Mouse (Mus musculus): ENCODE measurements around the gene Supt16. TPM values are rescaled to one million over a fixed set of nuclear protein-coding genes. Genes with fewer than 3 reads are reported as not detected.

The Supt16 gene
- polyA plus RNA-seq, 1 experiment from 2014 or later: 39.8 TPM

GRCm38 (mm10) chr14:52155008-52155407 lies 42.2 kb downstream of the Supt16 start:
- Histone ChIP-seq H3K27me3 (ENCODE audit: control insufficient read depth, insufficient read depth, low read length) (no peaks in the 10 kb centered on the region), H3K4me2 (ENCODE audit: low read depth, low read length) (no peak overlapping the region), H3K4me1 (ENCODE audit: control insufficient read depth, insufficient read depth, low read length) (no peaks in the 10 kb centered on the region), H3K36me3 (ENCODE audit: control insufficient read depth, insufficient read depth, low read length) (peaks cover 3% of the 10 kb centered on the region; the same call in 1 of the 2 replicates), H3K9me3 (replicated peaks; ENCODE audit: control insufficient read depth, low read length) (no peaks in the 10 kb centered on the region), H3K4me3 (replicated peaks; ENCODE audit: low read length) (no peak overlapping the region), H3K9ac (ENCODE audit: low read length) (no peak overlapping the region), H3K27ac (ENCODE audit: low read length) (no peak overlapping the region)
- 78% methylated on average over 2 of the region's 2 CpGs for WGBS
- no peak for ATAC-seq (ENCODE audit: insufficient read depth, low FRiP score)

GRCm38 (mm10) chr14:52152613-52153012 lies 44.6 kb downstream of the Supt16 start:
- no peak overlapping the region for H3K4me2 ChIP-seq (ENCODE audit: low read depth, low read length)
- no peaks in the 10 kb centered on the region for H3K4me1 ChIP-seq (ENCODE audit: control insufficient read depth, insufficient read depth, low read length)
- H3K9me3 ChIP-seq (replicated peaks; ENCODE audit: control insufficient read depth, low read length): no peaks in the 10 kb centered on the region
- H3K36me3 ChIP-seq (ENCODE audit: control insufficient read depth, insufficient read depth, low read length): no peaks in the 10 kb centered on the region
- no peaks in the 10 kb centered on the region for H3K27me3 ChIP-seq (ENCODE audit: control insufficient read depth, insufficient read depth, low read length)
- H3K4me3 ChIP-seq (replicated peaks; ENCODE audit: low read length): no peak overlapping the region
- no peak overlapping the region for H3K27ac ChIP-seq (ENCODE audit: low read length)
- WGBS: 55% methylated on average over 3 of the region's 3 CpGs
- ATAC-seq (ENCODE audit: insufficient read depth, low FRiP score): no peak
- H3K9ac ChIP-seq (ENCODE audit: low read length): no peak overlapping the region

GRCm38 (mm10) chr14:52152179-52152578 lies 45.0 kb downstream of the Supt16 start:
- Histone ChIP-seq H3K4me2 (ENCODE audit: low read depth, low read length) (no peak overlapping the region), H3K9me3 (replicated peaks; ENCODE audit: control insufficient read depth, low read length) (no peaks in the 10 kb centered on the region), H3K36me3 (ENCODE audit: control insufficient read depth, insufficient read depth, low read length) (no peaks in the 10 kb centered on the region), H3K4me3 (replicated peaks; ENCODE audit: low read length) (no peak overlapping the region), H3K27ac (ENCODE audit: low read length) (no peak overlapping the region), H3K27me3 (ENCODE audit: control insufficient read depth, insufficient read depth, low read length) (no peaks in the 10 kb centered on the region), H3K4me1 (ENCODE audit: control insufficient read depth, insufficient read depth, low read length) (no peaks in the 10 kb centered on the region), H3K9ac (ENCODE audit: low read length) (no peak overlapping the region)
- no peak for ATAC-seq (ENCODE audit: insufficient read depth, low FRiP score)
- 39% methylated on average over 7 of the region's 7 CpGs for WGBS

GRCm38 (mm10) chr14:52149888-52150287 lies 47.3 kb downstream of the Supt16 start:
- Histone ChIP-seq H3K4me1 (ENCODE audit: control insufficient read depth, insufficient read depth, low read length) (no peaks in the 10 kb centered on the region), H3K9me3 (replicated peaks; ENCODE audit: control insufficient read depth, low read length) (no peaks in the 10 kb centered on the region), H3K36me3 (ENCODE audit: control insufficient read depth, insufficient read depth, low read length) (no peaks in the 10 kb centered on the region), H3K27ac (ENCODE audit: low read length) (no peak overlapping the region), H3K9ac (ENCODE audit: low read length) (no peak overlapping the region), H3K4me3 (replicated peaks; ENCODE audit: low read length) (no peak overlapping the region), H3K4me2 (ENCODE audit: low read depth, low read length) (no peak overlapping the region), H3K27me3 (ENCODE audit: control insufficient read depth, insufficient read depth, low read length) (no peaks in the 10 kb centered on the region)
- no peak for ATAC-seq (ENCODE audit: insufficient read depth, low FRiP score)
- 67% methylated on average over 4 of the region's 4 CpGs for WGBS

GRCm38 (mm10) chr14:52146540-52146939 lies 50.7 kb downstream of the Supt16 start:
- Histone ChIP-seq H3K27me3 (ENCODE audit: control insufficient read depth, insufficient read depth, low read length) (no peaks in the 10 kb centered on the region), H3K27ac (ENCODE audit: low read length) (no peak overlapping the region), H3K4me1 (ENCODE audit: control insufficient read depth, insufficient read depth, low read length) (no peaks in the 10 kb centered on the region), H3K4me3 (replicated peaks; ENCODE audit: low read length) (no peak overlapping the region), H3K9me3 (replicated peaks; ENCODE audit: control insufficient read depth, low read length) (no peaks in the 10 kb centered on the region), H3K36me3 (ENCODE audit: control insufficient read depth, insufficient read depth, low read length) (no peaks in the 10 kb centered on the region), H3K4me2 (ENCODE audit: low read depth, low read length) (no peak overlapping the region), H3K9ac (ENCODE audit: low read length) (no peak overlapping the region)
- ATAC-seq (ENCODE audit: insufficient read depth, low FRiP score): no peak
- WGBS: 69% methylated on average over 4 of the region's 4 CpGs

GRCm38 (mm10) chr14:52144165-52144564 lies 53.1 kb downstream of the Supt16 start:
- Histone ChIP-seq H3K27ac (ENCODE audit: low read length) (no peak overlapping the region), H3K4me3 (replicated peaks; ENCODE audit: low read length) (no peak overlapping the region), H3K9ac (ENCODE audit: low read length) (no peak overlapping the region), H3K27me3 (ENCODE audit: control insufficient read depth, insufficient read depth, low read length) (no peaks in the 10 kb centered on the region), H3K4me2 (ENCODE audit: low read depth, low read length) (no peak overlapping the region), H3K36me3 (ENCODE audit: control insufficient read depth, insufficient read depth, low read length) (no peaks in the 10 kb centered on the region), H3K4me1 (ENCODE audit: control insufficient read depth, insufficient read depth, low read length) (0 out of 2 replicates have a peak, but pooled peaks cover 6% of the 10 kb centered on the region), H3K9me3 (replicated peaks; ENCODE audit: control insufficient read depth, low read length) (no peaks in the 10 kb centered on the region)
- no peak for ATAC-seq (ENCODE audit: insufficient read depth, low FRiP score)
- 76% methylated on average over 4 of the region's 4 CpGs for WGBS

GRCm38 (mm10) chr14:52141445-52142127 lies 55.6 kb downstream of the Supt16 start:
- H3K4me2 ChIP-seq (ENCODE audit: low read depth, low read length): peak overlapping the region; percentile 48
- no peaks in the 10 kb centered on the region for H3K9me3 ChIP-seq (replicated peaks; ENCODE audit: control insufficient read depth, low read length)
- no peak overlapping the region for H3K9ac ChIP-seq (ENCODE audit: low read length)
- H3K4me1 ChIP-seq (ENCODE audit: control insufficient read depth, insufficient read depth, low read length): 0 out of 2 replicates have a peak, but pooled peaks cover 6% of the 10 kb centered on the region
- H3K4me3 ChIP-seq (replicated peaks; ENCODE audit: low read length): peak overlapping the region; percentile 24; the same call in 1 of the 2 replicates
- ATAC-seq (ENCODE audit: insufficient read depth, low FRiP score): 0 out of 2 replicates have a peak, but pooled peaks have one; percentile 48
- no peak overlapping the region for H3K27ac ChIP-seq (ENCODE audit: low read length)
- H3K36me3 ChIP-seq (ENCODE audit: control insufficient read depth, insufficient read depth, low read length): no peaks in the 10 kb centered on the region
- no peaks in the 10 kb centered on the region for H3K27me3 ChIP-seq (ENCODE audit: control insufficient read depth, insufficient read depth, low read length)
- WGBS: 55% methylated on average over 16 of the region's 16 CpGs

GRCm38 (mm10) chr14:52140577-52141444 lies 56.4 kb downstream of the Supt16 start:
- Histone ChIP-seq H3K36me3 (ENCODE audit: control insufficient read depth, insufficient read depth, low read length) (no peaks in the 10 kb centered on the region), H3K9ac (ENCODE audit: low read length) (peak overlapping the region; percentile 49; the same call in 1 of the 2 replicates), H3K9me3 (replicated peaks; ENCODE audit: control insufficient read depth, low read length) (no peaks in the 10 kb centered on the region), H3K4me1 (ENCODE audit: control insufficient read depth, insufficient read depth, low read length) (0 out of 2 replicates have a peak, but pooled peaks cover 6% of the 10 kb centered on the region), H3K27ac (ENCODE audit: low read length) (no peak overlapping the region), H3K4me2 (ENCODE audit: low read depth, low read length) (peak overlapping the region; percentile 48), H3K4me3 (replicated peaks; ENCODE audit: low read length) (peak overlapping the region; percentile 24), H3K27me3 (ENCODE audit: control insufficient read depth, insufficient read depth, low read length) (no peaks in the 10 kb centered on the region)
- peak; percentile 23; the same call in 1 of the 2 replicates for ATAC-seq (ENCODE audit: insufficient read depth, low FRiP score)
- WGBS: 38% methylated on average over 19 of the region's 19 CpGs

GRCm38 (mm10) chr14:52133584-52133983 lies 63.6 kb downstream of the Supt16 start:
- ATAC-seq (ENCODE audit: insufficient read depth, low FRiP score): no peak
- H3K4me1 ChIP-seq (ENCODE audit: control insufficient read depth, insufficient read depth, low read length): no peaks in the 10 kb centered on the region
- no peak overlapping the region for H3K4me3 ChIP-seq (replicated peaks; ENCODE audit: low read length)
- no peak overlapping the region for H3K4me2 ChIP-seq (ENCODE audit: low read depth, low read length)
- H3K27me3 ChIP-seq (ENCODE audit: control insufficient read depth, insufficient read depth, low read length): no peaks in the 10 kb centered on the region
- no peaks in the 10 kb centered on the region for H3K9me3 ChIP-seq (replicated peaks; ENCODE audit: control insufficient read depth, low read length)
- 65% methylated on average over 5 of the region's 5 CpGs for WGBS
- no peaks in the 10 kb centered on the region for H3K36me3 ChIP-seq (ENCODE audit: control insufficient read depth, insufficient read depth, low read length)
- no peak overlapping the region for H3K9ac ChIP-seq (ENCODE audit: low read length)
- no peak overlapping the region for H3K27ac ChIP-seq (ENCODE audit: low read length)

All from stomach, embryonic 16.5 days (tissue).